Mouse (Mus musculus) liver, embryonic 15.5 days (tissue): ENCODE data around the gene Macf1. TPM values are rescaled to one million over a fixed set of nuclear protein-coding genes. Genes with fewer than 3 reads are reported as not detected.

Experiments
- ATAC-seq: fragments of 200-750 bp; cut with Nextera tagmentation; 2 replicates; pipeline ENCODE4 v1.8.0; 2017; ENCODE audit warnings: moderate number of reproducible peaks, mild to moderate bottlenecking, moderate library complexity; ENCODE audit not compliant: insufficient read depth
- H3K27ac ChIP-seq: fragments of 300-500 bp; sonication (generic); replicated peaks from 2 replicates; pipeline ENCODE4 v1.5.1; 2015; ENCODE audit warnings: mild to moderate bottlenecking, inconsistent platforms
- H3K27me3 ChIP-seq: fragments of 300-500 bp; sonication (generic); 2 replicates; pipeline ENCODE4 v1.6.1; 2015; ENCODE audit warnings: mild to moderate bottlenecking, inconsistent platforms
- H3K36me3 ChIP-seq: fragments of 300-500 bp; sonication (generic); replicated peaks from 2 replicates; pipeline ENCODE4 v1.6.1; 2015; ENCODE audit warnings: moderate library complexity, mild to moderate bottlenecking, inconsistent platforms
- H3K4me1 ChIP-seq: fragments of 300-500 bp; sonication (generic); replicated peaks from 2 replicates; pipeline ENCODE4 v1.6.1; 2015; ENCODE audit warnings: inconsistent platforms
- H3K4me2 ChIP-seq: fragments of 300-500 bp; sonication (generic); 2 replicates; pipeline ENCODE4 v1.6.1; 2015; ENCODE audit warnings: moderate library complexity, mild to moderate bottlenecking, inconsistent platforms
- H3K4me3 ChIP-seq: fragments of 300-500 bp; sonication (generic); replicated peaks from 2 replicates; pipeline ENCODE4 v1.5.1; 2015; ENCODE audit warnings: mild to moderate bottlenecking, inconsistent platforms
- H3K9ac ChIP-seq: fragments of 300-500 bp; sonication (generic); 2 replicates; pipeline ENCODE4 v1.6.1; 2015; ENCODE audit warnings: moderate library complexity, mild to moderate bottlenecking, inconsistent platforms
- H3K9me3 ChIP-seq: fragments of 300-500 bp; sonication (generic); replicated peaks from 2 replicates; pipeline ENCODE4 v1.6.1; 2016; ENCODE audit warnings: inconsistent platforms
- WGBS: fragments of 180-500 bp; shearing (Covaris S2); methylation state at CpG from one replicate; pipeline ENCODE4 v1.1.7; 2015; ENCODE audit warnings: mixed read lengths; ENCODE audit not compliant: insufficient replicate concordance; 5-methylcytosine and 5-hydroxymethylcytosine counted together
- polyA plus RNA-seq: library from polyadenylated mRNA; unstranded; fragments of >200 nt; fragmentation: Nextera tagmentation; extraction: Ambion mirVana; gene quantifications from 2 replicates; pipeline ENCODE4 v1.2.1, GENCODE M21; 2015

The Macf1 gene
- polyA plus RNA-seq, 1 experiment from 2014 or later: 8.4 TPM

DNA sequence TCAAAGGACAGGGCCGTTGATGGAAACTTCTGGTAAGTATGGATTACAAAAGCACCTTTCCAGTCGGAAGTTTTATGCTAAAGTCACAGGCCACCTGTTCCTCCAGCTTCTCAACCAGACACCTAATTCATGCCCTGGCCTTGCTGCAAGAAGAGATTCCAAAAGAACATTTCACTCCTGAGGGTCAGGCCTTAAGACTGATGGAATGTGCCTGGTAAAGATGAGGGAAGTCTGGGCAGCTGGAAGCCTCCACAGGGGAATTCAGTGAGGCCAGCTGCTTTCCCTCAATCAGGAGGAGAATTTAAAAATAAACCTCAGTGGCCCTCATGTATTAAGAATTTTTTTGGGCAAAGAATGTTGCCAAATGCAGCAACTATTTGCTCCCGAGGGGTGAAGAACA is 90.5 kb downstream of the Macf1 start:
- Histone ChIP-seq H3K9me3 (no peaks in the 10 kb centered on the region), H3K27ac (no peak overlapping the region), H3K9ac (no peak overlapping the region), H3K4me3 (no peak overlapping the region), H3K27me3 (no peaks in the 10 kb centered on the region), H3K36me3 (no peaks in the 10 kb centered on the region), H3K4me2 (no peak overlapping the region), H3K4me1 (peaks cover 17% of the 10 kb centered on the region)
- ATAC-seq: no peak
- 54% methylated on average over 3 of the region's 3 CpGs for whole genome bisulfite sequencing

DNA sequence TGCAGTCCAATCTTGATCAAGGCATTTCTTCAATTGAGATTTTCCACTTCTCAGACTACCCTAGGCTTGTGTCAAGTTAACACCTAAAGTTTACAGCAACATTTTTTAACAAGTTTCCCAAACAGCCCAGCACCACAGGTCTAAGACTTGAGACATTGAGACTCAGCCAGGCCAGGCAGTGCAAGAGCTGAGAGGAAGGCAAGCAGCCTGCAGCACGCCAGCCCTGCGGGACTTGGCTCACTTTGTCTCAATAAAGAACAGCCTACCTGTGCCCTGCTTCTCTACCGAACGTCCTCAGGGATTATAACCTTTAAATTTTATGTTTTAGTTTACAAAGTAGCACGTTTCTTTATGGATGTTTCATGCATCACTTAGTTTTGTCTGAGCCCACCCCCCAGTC is 92.1 kb downstream of the Macf1 start:
- Histone ChIP-seq H3K9ac (no peak overlapping the region), H3K27me3 (no peaks in the 10 kb centered on the region), H3K9me3 (no peaks in the 10 kb centered on the region), H3K4me2 (no peak overlapping the region), H3K36me3 (no peaks in the 10 kb centered on the region), H3K4me3 (no peak overlapping the region), H3K4me1 (peaks cover 19% of the 10 kb centered on the region), H3K27ac (no peak overlapping the region)
- no peak for ATAC-seq
- 75% methylated on average over 5 of the region's 5 CpGs for WGBS

DNA sequence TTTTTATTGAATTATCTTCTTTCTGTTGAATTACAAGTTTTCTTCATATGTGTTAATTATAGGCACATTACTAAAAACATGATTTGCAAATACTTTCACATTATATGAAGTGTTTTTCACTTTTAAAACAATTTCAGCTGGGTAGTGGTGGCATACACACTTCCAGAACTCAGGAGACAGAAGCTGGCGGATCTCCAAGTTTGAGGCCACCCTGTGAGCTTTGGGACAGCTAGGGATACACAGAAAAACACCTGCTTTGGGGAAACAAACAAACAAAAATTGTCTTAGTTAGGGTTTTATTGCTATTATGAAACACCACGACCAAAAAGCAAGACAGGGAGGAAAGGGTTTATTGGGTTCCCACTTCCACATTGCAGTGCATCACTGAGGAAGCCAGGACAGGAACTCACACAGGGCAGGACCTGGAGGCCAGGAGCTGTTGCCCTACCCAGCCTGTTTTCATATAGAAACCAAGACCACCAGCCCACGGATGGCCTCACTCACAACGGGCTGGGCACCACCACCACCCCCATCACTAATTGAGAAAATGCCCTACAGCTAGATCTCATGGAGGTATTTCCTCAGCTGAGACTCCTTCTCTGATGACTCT is 93.0 kb downstream of the Macf1 start:
- H3K9ac ChIP-seq: no peak overlapping the region
- ATAC-seq: no peak
- WGBS: 38% methylated on average over 4 of the region's 4 CpGs

DNA sequence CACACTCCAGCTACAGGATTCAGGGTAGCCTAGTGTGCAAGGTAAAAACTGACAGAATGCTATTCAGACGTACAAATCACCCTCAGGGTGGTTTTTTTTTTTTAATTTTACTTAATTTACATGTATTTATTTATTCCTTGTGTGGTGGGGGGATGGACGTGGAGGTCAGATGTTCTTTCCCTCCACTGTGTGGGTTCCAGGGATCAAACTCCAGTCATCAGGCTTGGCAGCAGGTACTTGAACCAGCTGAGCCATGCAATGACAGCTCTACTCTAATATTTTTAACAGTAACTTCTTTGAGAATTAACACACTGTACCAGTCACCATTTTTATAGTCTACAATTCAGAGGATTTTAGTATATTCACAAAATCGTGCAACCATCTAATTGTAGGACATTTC is 94.7 kb downstream of the Macf1 start:
- Histone ChIP-seq H3K4me2 (no peak overlapping the region), H3K27ac (no peak overlapping the region), H3K27me3 (no peaks in the 10 kb centered on the region), H3K36me3 (no peaks in the 10 kb centered on the region), H3K9ac (no peak overlapping the region), H3K4me3 (no peak overlapping the region), H3K9me3 (no peaks in the 10 kb centered on the region), H3K4me1 (peaks cover 24% of the 10 kb centered on the region)
- WGBS: 55% methylated on average over 3 of the region's 3 CpGs
- ATAC-seq: no peak

More for the DNA sequence above, 93.0 kb downstream of the Macf1 start:
- H3K4me3 ChIP-seq: no peak overlapping the region
- H3K9me3 ChIP-seq: no peaks in the 10 kb centered on the region
- H3K27me3 ChIP-seq: no peaks in the 10 kb centered on the region
- no peak overlapping the region for H3K4me2 ChIP-seq
- no peak overlapping the region for H3K27ac ChIP-seq
- no peaks in the 10 kb centered on the region for H3K36me3 ChIP-seq
- H3K4me1 ChIP-seq: peaks cover 19% of the 10 kb centered on the region

DNA sequence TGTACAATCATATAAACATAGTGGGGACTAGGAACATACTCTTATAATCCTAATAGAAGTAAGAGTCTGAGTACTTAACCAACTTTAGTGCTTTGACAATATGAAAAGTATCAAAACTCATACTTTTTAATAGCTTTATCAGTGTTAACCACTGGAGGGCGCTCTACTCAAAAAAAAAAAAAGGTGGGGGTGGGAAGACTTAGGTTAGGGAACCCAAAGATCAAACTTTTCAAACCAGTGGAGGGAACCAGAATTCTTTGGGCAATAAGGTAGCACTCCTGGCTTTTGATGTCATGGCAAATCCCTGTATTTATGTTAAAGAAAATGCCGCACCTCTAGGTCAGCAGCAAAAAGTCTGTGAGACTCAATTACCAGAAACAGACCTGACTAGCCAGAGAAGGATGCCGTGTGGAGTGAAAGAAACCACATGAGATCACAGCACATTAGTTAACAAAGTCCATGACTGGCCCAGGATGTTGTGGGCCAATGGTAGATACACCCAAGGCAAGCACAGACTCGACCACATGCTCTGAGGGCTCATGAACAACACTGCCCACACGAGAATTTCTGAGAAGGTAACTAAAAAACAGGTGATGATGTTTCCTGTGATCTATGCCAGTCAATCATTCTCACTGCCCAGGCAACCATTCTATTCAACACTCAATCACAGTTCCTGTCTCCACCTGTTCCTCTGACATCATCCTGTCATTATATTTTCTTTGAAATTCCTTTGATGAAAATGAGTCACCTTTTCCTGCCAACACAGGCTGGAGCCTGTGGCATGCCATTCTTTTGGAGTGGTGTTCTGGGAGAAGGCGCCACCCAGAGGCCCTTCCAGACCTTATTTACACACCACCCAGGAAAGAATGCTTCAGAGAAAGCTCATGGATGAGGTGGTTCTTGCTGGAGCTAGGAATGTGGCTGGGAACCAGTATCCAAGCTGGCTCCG is 95.5 kb downstream of the Macf1 start:
- H3K27ac ChIP-seq: 0 out of 2 replicates have a peak overlapping the region, but pooled peaks have one; percentile 4
- no peaks in the 10 kb centered on the region for H3K36me3 ChIP-seq

DNA sequence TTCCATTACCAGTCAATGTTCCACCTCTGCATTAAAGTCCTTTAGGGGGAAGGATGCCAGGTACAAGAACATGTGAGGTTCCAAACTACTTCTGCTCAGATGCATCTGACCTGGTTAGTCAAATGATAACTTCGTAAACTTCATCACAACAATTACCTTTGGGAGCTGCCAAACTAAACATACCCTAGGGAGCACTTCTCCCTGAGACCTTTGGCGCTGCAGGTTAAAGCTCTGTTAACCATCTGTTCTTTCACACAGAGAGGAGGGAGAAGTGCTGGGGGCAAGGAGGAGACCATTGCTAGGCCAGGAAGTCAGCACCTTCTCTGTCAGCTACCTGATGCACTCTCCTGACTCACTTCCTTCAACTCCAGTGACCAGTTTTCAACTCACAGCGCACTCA is 96.5 kb downstream of the Macf1 start:
- Histone ChIP-seq H3K36me3 (no peaks in the 10 kb centered on the region), H3K4me2 (no peak overlapping the region), H3K9me3 (no peaks in the 10 kb centered on the region), H3K4me1 (peaks cover 26% of the 10 kb centered on the region), H3K27me3 (no peaks in the 10 kb centered on the region), H3K27ac (no peak overlapping the region), H3K4me3 (no peak overlapping the region), H3K9ac (no peak overlapping the region)
- ATAC-seq: no peak
- WGBS: 80% methylated on average over 3 of the region's 3 CpGs

More for the DNA sequence above, 95.5 kb downstream of the Macf1 start:
- H3K9me3 ChIP-seq: no peaks in the 10 kb centered on the region
- H3K4me2 ChIP-seq: no peak overlapping the region
- peaks cover 25% of the 10 kb centered on the region for H3K4me1 ChIP-seq
- no peak overlapping the region for H3K4me3 ChIP-seq
- no peak for ATAC-seq
- 31% methylated on average over 7 of the region's 7 CpGs for WGBS
- no peaks in the 10 kb centered on the region for H3K27me3 ChIP-seq
- H3K9ac ChIP-seq: no peak overlapping the region

DNA sequence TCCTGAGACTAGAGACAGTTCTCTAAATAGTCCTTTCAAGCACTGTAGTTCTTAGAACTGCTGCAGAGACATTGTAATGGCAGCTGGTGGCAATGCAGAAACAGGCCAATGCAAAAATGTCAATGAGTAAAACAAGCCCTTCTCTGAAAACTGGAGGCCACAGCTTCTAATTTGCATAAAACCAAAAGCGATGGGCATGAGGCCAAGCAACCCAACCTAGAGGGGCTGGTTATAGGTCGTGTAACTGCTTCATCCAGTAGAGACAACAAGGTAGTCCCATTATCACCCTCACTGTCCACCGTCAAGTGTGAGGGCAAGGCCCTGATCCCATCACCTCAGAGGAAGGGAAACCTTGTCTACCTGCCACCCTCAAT is 99.5 kb downstream of the Macf1 start:
- H3K4me2 ChIP-seq: no peak overlapping the region
- no peak overlapping the region for H3K9ac ChIP-seq
- no peak overlapping the region for H3K27ac ChIP-seq
- H3K36me3 ChIP-seq: no peaks in the 10 kb centered on the region
- no peaks in the 10 kb centered on the region for H3K9me3 ChIP-seq
- no peaks in the 10 kb centered on the region for H3K27me3 ChIP-seq
- 43% methylated on average over 3 of the region's 3 CpGs for WGBS
- no peak overlapping the region for H3K4me3 ChIP-seq
- peaks cover 21% of the 10 kb centered on the region for H3K4me1 ChIP-seq
- no peak for ATAC-seq

DNA sequence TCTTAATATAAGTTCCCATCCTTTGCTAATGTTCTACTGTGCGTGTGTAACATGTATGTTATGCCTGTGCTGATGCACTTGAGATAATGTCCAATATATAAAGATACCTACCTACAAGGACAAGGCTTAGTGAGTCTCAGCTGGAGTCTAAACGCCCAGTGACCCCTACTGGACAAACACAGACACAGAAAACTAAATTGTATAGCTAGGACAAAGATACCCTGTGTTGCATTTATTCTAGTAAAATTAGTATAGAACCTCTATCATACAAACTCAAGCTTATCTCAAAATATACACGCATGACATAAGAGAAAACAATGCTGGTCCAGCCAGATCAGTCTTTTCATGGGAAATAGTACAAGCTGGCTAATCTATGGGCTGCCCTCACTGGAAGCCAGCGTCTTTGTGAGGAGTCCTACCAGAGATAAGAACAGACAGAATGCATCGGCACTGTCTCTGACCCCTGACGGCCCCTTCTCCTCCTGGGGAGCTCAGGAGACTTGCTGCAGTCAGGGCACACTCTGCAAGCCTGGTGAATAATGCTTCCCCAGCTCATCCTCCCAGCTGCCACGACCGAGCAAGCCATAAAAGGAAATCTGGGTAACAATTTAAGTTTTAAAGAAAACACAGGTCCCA is 100.0 kb downstream of the Macf1 start:
- H3K9me3 ChIP-seq: no peaks in the 10 kb centered on the region
- no peak overlapping the region for H3K4me3 ChIP-seq
- no peak overlapping the region for H3K9ac ChIP-seq
- peaks cover 21% of the 10 kb centered on the region for H3K4me1 ChIP-seq
- H3K27ac ChIP-seq: no peak overlapping the region
- WGBS: 23% methylated on average over 8 of the region's 8 CpGs
- H3K36me3 ChIP-seq: no peaks in the 10 kb centered on the region
- no peaks in the 10 kb centered on the region for H3K27me3 ChIP-seq
- ATAC-seq: peak; percentile 69
- no peak overlapping the region for H3K4me2 ChIP-seq

DNA sequence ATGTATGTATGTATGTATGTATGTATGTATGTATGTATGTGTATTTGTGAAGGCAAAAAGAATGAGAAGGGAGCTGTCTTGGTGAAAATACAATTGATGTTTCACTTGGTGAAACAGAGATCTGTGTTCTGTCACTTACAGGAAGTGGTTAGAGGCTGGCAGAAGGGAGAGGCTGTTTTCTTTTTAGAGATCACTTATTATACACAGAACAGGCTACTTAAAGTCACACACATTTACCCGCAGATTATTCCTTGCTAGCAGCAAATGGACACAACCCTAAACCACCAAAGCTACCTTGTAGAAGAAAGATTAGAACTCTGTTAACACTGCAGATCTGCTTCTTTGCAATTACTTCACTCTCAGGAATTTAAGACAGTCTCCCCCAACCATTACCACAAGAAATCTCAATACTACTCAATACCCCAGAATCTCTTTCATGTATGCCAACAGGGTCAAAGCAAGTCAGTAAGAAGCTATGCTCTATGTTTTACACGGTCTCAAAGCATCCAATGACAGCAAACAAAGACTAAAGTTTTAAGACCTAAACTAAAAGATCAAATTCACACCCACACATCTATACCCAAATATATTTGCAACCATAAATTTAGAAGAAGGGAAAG is 106.6 kb downstream of the Macf1 start:
- no peaks in the 10 kb centered on the region for H3K36me3 ChIP-seq
- H3K4me1 ChIP-seq: peaks cover 9% of the 10 kb centered on the region
- no peak overlapping the region for H3K4me2 ChIP-seq
- no peak overlapping the region for H3K4me3 ChIP-seq
- no peak overlapping the region for H3K9ac ChIP-seq
- ATAC-seq: no peak
- 16% methylated on average over 2 of the region's 2 CpGs for WGBS
- no peaks in the 10 kb centered on the region for H3K27me3 ChIP-seq
- H3K9me3 ChIP-seq: no peaks in the 10 kb centered on the region
- H3K27ac ChIP-seq: no peak overlapping the region

DNA sequence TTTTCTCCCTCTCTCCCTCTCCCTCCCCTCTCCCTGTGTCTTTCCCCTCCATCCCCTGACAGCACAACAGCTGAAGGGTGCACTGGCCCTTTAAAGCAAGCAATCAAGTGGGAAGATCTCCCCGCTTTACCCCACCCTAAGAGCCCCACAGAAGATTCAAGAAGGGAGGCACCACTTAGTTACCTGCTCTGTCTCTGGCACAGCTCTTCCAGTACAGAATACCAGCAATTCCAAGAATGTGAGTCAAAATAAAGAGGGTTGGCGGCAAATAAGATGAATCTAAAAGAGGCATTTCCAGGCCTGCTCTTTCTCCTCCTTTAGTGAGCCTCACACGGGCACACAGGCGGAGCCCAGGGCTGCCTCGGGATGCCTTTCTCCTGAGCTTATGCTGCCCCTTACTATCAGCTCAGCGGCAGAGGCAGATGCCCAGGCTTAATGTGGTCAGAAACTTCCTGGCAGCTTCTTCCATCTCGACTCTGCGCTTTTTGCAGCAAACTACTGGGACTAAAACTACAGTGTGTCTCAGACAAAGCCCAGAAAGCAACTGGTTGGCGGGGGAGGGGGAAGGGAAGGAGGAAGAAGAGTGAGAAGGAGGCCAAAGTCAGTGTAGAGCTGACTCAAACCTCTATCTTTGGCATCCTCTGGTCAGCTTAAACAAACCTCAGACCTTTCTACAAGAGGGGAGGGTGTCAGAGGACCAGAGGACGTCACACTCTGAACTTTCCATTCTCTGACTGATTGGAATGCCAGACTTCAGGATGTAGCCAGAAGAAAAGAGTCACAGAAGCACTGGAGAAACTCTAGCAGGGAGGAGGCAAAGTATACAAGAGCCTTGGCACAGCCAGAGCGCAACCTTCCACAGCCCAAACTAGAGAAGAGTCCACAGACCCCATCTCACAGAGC is 111.5 kb downstream of the Macf1 start:
- peak overlapping the region; percentile 31 for H3K9ac ChIP-seq
- no peaks in the 10 kb centered on the region for H3K9me3 ChIP-seq
- H3K4me3 ChIP-seq: peak overlapping the region; percentile 44
- H3K27me3 ChIP-seq: no peaks in the 10 kb centered on the region
- peaks cover 23% of the 10 kb centered on the region for H3K4me1 ChIP-seq
- 10% methylated on average over 11 of the region's 11 CpGs for WGBS
- peak; percentile 78 for ATAC-seq
- peak overlapping the region; percentile 79 for H3K27ac ChIP-seq
- H3K36me3 ChIP-seq: no peaks in the 10 kb centered on the region
- peak overlapping the region; percentile 66 for H3K4me2 ChIP-seq
